Mouse (Mus musculus): ENCODE data around the gene Calml4. TPM values are rescaled to one million over a fixed set of nuclear protein-coding genes. Genes with fewer than 3 reads are reported as not detected.

Calml4 gene
- total and polyA plus RNA-seq, 3 experiments = 0.62 to 4.6 TPM; not detected in 1

GRCm38 (mm10) chr9:62816323-62817098 lies 41.4 kb upstream of the Calml4 start:
- Histone ChIP-seq H3K4me3 (ENCODE audit: control insufficient read depth in 1 of 2, insufficient read depth in 1 of 2, low read depth in 2 of 2, low read length in 2 of 2) (peak overlapping the region; percentile 9 to 22; a peak in 3 of 4 replicates), H3K4me1 (ENCODE audit: control insufficient read depth in 1 of 2, insufficient read depth in 2 of 2, low read length in 2 of 2) (peaks cover 20 to 31% of the 10 kb centered on the region in 2 experiments), H3K9me3 (replicated peaks; ENCODE audit: insufficient read depth, low read length) (no peaks in the 10 kb centered on the region), H3K27ac (ENCODE audit: control insufficient read depth, low read depth, low read length) (peak overlapping the region; percentile 65), H3K79me2 (ENCODE audit: control insufficient read depth, insufficient read depth, low read length, poor library complexity) (peaks cover 4% of the 10 kb centered on the region), H3K9ac (ENCODE audit: control insufficient read depth, low read depth, low read length, poor library complexity, severe bottlenecking) (peak overlapping the region; percentile 49), H3K27me3 (ENCODE audit: control insufficient read depth in 1 of 2, insufficient read depth in 2 of 2, low read length in 2 of 2) (no peaks in the 10 kb centered on the region), H3K36me3 (ENCODE audit: control insufficient read depth in 1 of 2, insufficient read depth in 2 of 2, low read length in 2 of 2) (peaks cover 0 to 26% of the 10 kb centered on the region in 2 experiments; a peak in 2 of 4 replicates)
- TF ChIP-seq MYC (IDR thresholded peaks at IDR 0.05; ENCODE audit: low read depth, low read length) (no peak), ZKSCAN1 (IDR thresholded peaks at IDR 0.05; ENCODE audit: low read depth, low read length) (no peak), TBP (IDR thresholded peaks at IDR 0.05; ENCODE audit: low read depth, low read length) (no peak), POLR2AphosphoS5 (IDR thresholded peaks at IDR 0.05; ENCODE audit: borderline replicate concordance, low read depth, low read length) (no peak), KAT2A (conservative IDR thresholded peaks at IDR 0.05; ENCODE audit: low read depth, low read length) (no peak), TCF12 (IDR thresholded peaks at IDR 0.05; ENCODE audit: low read depth, low read length) (no peak), E2F4 (IDR thresholded peaks at IDR 0.05; ENCODE audit: borderline replicate concordance, low read depth, low read length) (no peak)
- no peak for DNase-seq (ENCODE audit: low read depth, low spot score)

DNA sequence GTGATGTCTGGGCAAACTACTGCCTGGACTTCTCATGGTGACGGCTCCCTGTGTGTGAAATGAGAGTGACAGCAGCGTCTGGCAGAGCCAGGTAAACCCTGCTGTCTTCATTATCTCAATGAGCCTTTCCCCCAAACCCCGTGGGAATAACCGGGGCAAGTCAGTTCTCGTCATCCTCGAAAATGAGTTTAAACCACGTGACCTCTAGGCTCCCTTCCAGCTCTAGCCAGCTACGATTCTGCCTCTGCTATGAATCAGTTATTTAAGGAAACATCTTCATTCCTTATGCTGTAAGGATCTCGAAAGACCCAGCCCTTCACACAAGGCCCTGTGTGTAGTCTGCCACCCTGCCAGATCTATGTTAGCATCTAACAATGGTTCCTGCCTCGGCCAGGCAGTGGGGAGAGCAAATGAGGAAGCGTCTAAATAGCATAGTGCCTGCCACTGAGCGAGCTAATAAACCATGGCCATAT lies 40.7 kb upstream of the Calml4 start:
- Histone ChIP-seq H3K9me3 (replicated peaks; ENCODE audit: insufficient read depth, low read length) (no peaks in the 10 kb centered on the region), H3K79me2 (ENCODE audit: control insufficient read depth, insufficient read depth, low read length, poor library complexity) (no peaks in the 10 kb centered on the region), H3K4me3 (ENCODE audit: control insufficient read depth in 1 of 2, insufficient read depth in 1 of 2, low read depth in 2 of 2, low read length in 2 of 2) (peak overlapping the region; percentile 9 to 22; a peak in 3 of 4 replicates), H3K4me1 (ENCODE audit: control insufficient read depth in 1 of 2, insufficient read depth in 2 of 2, low read length in 2 of 2) (peaks cover 20 to 31% of the 10 kb centered on the region in 2 experiments), H3K9ac (ENCODE audit: control insufficient read depth, low read depth, low read length, poor library complexity, severe bottlenecking) (peak overlapping the region; percentile 49), H3K27me3 (ENCODE audit: control insufficient read depth in 1 of 2, insufficient read depth in 2 of 2, low read length in 2 of 2) (no peaks in the 10 kb centered on the region), H3K36me3 (ENCODE audit: control insufficient read depth in 1 of 2, insufficient read depth in 2 of 2, low read length in 2 of 2) (peaks cover 0 to 26% of the 10 kb centered on the region in 2 experiments; a peak in 2 of 4 replicates), H3K27ac (ENCODE audit: control insufficient read depth, low read depth, low read length) (peak overlapping the region; percentile 65)
- peak; percentile 85 for DNase-seq (ENCODE audit: low read depth, low spot score)
- TF ChIP-seq RCOR1 (IDR thresholded peaks at IDR 0.05; ENCODE audit: low read depth, low read length) (peak; percentile 26; the same call in 1 of the 2 replicates), POLR2A (IDR thresholded peaks at IDR 0.05; ENCODE audit: control insufficient read depth in 1 of 2, insufficient read depth in 1 of 2, low read depth in 1 of 2, low read length in 2 of 2, poor library complexity in 1 of 2) (peak; percentile 25 to 61; a peak in 2 of 4 replicates), MYC (IDR thresholded peaks at IDR 0.05; ENCODE audit: low read depth, low read length) (0 out of 2 replicates have a peak, but pooled peaks have one; percentile 67), CHD1 (IDR thresholded peaks at IDR 0.05; ENCODE audit: low read depth, low read length) (no peak), TAL1 (IDR thresholded peaks at IDR 0.05; ENCODE audit: low read length) (no peak), CHD2 (IDR thresholded peaks at IDR 0.05; ENCODE audit: low read length) (no peak), GATA1 (IDR thresholded peaks at IDR 0.05; ENCODE audit: low read depth, low read length) (no peak), ZKSCAN1 (IDR thresholded peaks at IDR 0.05; ENCODE audit: low read depth, low read length) (no peak), JUND (IDR thresholded peaks at IDR 0.05; ENCODE audit: low read depth, low read length) (no peak), KAT2A (conservative IDR thresholded peaks at IDR 0.05; ENCODE audit: low read depth, low read length) (no peak), MAZ (IDR thresholded peaks at IDR 0.05; ENCODE audit: low read depth, low read length) (no peak), USF1 (IDR thresholded peaks at IDR 0.05; ENCODE audit: low read depth, low read length) (peak; percentile 93), MEF2A (IDR thresholded peaks at IDR 0.05; ENCODE audit: extremely low read depth, insufficient replicate concordance, low read depth, low read length, poor library complexity, severe bottlenecking) (peak; percentile 26; the same call in 1 of the 2 replicates), E2F4 (IDR thresholded peaks at IDR 0.05; ENCODE audit: borderline replicate concordance, low read depth, low read length) (no peak), EP300 (IDR thresholded peaks at IDR 0.05; ENCODE audit: low read depth in 1 of 2, low read length in 2 of 2) (peak; percentile 27 to 54; a peak in 3 of 4 replicates), TCF12 (IDR thresholded peaks at IDR 0.05; ENCODE audit: low read depth, low read length) (0 out of 2 replicates have a peak, but pooled peaks have one; percentile 22), HCFC1 (IDR thresholded peaks at IDR 0.05; ENCODE audit: low read depth, low read length) (0 out of 2 replicates have a peak, but pooled peaks have one; percentile 50), RAD21 (IDR thresholded peaks at IDR 0.05; ENCODE audit: low read depth, low read length) (no peak), USF2 (IDR thresholded peaks at IDR 0.05; ENCODE audit: borderline replicate concordance in 1 of 2, insufficient read depth in 1 of 2, low read depth in 1 of 2, low read length in 2 of 2) (peak; percentile 43 to 77; a peak in 3 of 4 replicates), POLR2AphosphoS5 (IDR thresholded peaks at IDR 0.05; ENCODE audit: borderline replicate concordance, low read depth, low read length) (no peak), MAFK (IDR thresholded peaks at IDR 0.05; ENCODE audit: borderline replicate concordance, low read depth, low read length) (no peak), BHLHE40 (IDR thresholded peaks at IDR 0.05; ENCODE audit: borderline replicate concordance, low read depth, low read length) (peak; percentile 39; the same call in 1 of the 2 replicates), NELFE (IDR thresholded peaks at IDR 0.05; ENCODE audit: low read depth, low read length) (peak; percentile 51), NRF1 (IDR thresholded peaks at IDR 0.05; ENCODE audit: insufficient read depth, low read depth, low read length, poor library complexity, severe bottlenecking) (no peak), TBP (IDR thresholded peaks at IDR 0.05; ENCODE audit: low read depth, low read length) (peak; percentile 72), GABPA (IDR thresholded peaks at IDR 0.05; ENCODE audit: low read depth, low read length) (no peak)

Measured in MEL (cell line).